Mouse (Mus musculus) liver, embryonic 12.5 days (tissue): ENCODE results near the gene Arid3c. TPM values are rescaled to one million over a fixed set of nuclear protein-coding genes. Genes with fewer than 3 reads are reported as not detected.
"Not testable (repeated sequence)": the region's sequence is repeated elsewhere in the genome, so short reads cannot be mapped to it uniquely, and the experiment has no call there.

Experiments used
- ATAC-seq: fragments of 200-750 bp; cut with Nextera tagmentation; 2 replicates; pipeline ENCODE4 v1.8.0; 2017; ENCODE audit warnings: moderate number of reproducible peaks, mild to moderate bottlenecking, moderate library complexity
- H3K27ac ChIP-seq: fragments of 300-500 bp; sonication (generic); 2 replicates; pipeline ENCODE4 v1.5.1; 2016; ENCODE audit warnings: mild to moderate bottlenecking
- H3K27me3 ChIP-seq: fragments of 300-500 bp; sonication (generic); replicated peaks from 2 replicates; pipeline ENCODE4 v1.6.1; 2016; ENCODE audit warnings: mild to moderate bottlenecking, moderate library complexity
- H3K36me3 ChIP-seq: fragments of 300-500 bp; sonication (generic); 2 replicates; pipeline ENCODE4 v1.6.1; 2016; ENCODE audit warnings: mild to moderate bottlenecking, moderate library complexity
- H3K4me1 ChIP-seq: fragments of 300-500 bp; sonication (generic); 2 replicates; pipeline ENCODE4 v1.6.1; 2016
- H3K4me2 ChIP-seq: fragments of 300-500 bp; sonication (generic); 2 replicates; pipeline ENCODE4 v1.6.1; 2016; ENCODE audit warnings: mild to moderate bottlenecking, moderate library complexity
- H3K4me3 ChIP-seq: fragments of 300-500 bp; sonication (generic); 2 replicates; pipeline ENCODE4 v1.5.1; 2016; ENCODE audit warnings: mild to moderate bottlenecking, moderate library complexity
- H3K9ac ChIP-seq: fragments of 300-500 bp; sonication (generic); 2 replicates; pipeline ENCODE4 v1.6.1; 2016; ENCODE audit warnings: mild to moderate bottlenecking, moderate library complexity
- H3K9me3 ChIP-seq: fragments of 300-500 bp; sonication (generic); replicated peaks from 2 replicates; pipeline ENCODE4 v1.6.1; 2016; ENCODE audit warnings: mild to moderate bottlenecking, moderate library complexity
- WGBS: fragments of 180-500 bp; shearing (Covaris S2); methylation state at CpG from one replicate; pipeline ENCODE4 v1.1.7; 2016; ENCODE audit not compliant: insufficient replicate concordance; 5-methylcytosine and 5-hydroxymethylcytosine counted together
- polyA plus RNA-seq: library from polyadenylated mRNA; unstranded; fragments of >200 nt; fragmentation: Nextera tagmentation; extraction: Ambion mirVana; gene quantifications from 2 replicates; pipeline ENCODE4 v1.2.1, GENCODE M21; 2016

Arid3c gene
- polyA plus RNA-seq, 1 experiment from 2014 or later = not detected

DNA sequence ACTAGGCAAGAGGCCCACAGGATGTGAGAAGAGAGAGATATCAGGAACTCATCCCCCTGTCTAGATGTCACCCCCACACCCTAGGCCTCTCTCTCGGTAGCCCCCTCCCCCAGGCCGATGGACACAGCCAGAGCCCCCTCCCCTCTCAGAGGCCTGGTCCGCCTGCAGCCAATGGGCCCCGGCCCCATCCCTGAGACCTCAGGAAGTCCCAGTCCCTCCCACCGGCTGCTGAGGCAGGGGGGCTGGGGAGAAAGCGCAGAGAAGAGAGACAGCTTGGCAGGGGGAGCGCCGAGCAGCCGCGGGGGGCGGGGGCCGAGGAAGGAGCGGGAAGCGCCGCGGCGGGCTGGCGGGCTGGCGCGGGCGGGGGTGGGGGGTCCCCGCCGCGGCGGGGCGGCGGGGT, 47.6 kb downstream of the Arid3c start:
- H3K4me2 ChIP-seq, H3K4me3 ChIP-seq: not testable (repeated sequence)

DNA sequence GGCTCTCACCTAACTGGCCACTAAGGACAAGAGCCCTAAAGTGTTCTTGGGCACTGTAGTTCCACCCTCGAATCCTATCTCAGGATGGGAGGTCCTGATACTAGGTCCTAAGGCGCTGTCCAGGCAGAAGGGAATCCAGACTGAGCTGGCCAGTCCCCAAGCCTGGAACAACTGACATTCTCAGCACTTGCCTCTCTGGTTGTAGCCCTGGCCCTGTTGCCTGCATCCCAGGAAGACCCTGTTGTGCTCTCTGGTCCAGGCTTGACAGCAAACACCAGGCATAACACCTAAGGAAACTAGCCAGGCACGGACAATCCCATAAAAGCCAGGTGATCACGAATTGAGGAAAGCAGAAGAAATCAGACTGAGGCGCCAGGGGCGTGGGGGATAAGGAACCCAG, 48.2 kb downstream of the Arid3c start:
- Histone ChIP-seq H3K4me3 (no peak overlapping the region), H3K27ac (no peak overlapping the region), H3K27me3 (peaks cover 74% of the 10 kb centered on the region), H3K4me2 (no peak overlapping the region), H3K9me3 (no peaks in the 10 kb centered on the region), H3K36me3 (no peaks in the 10 kb centered on the region), H3K9ac (no peak overlapping the region), H3K4me1 (peaks cover 3% of the 10 kb centered on the region; the same call in 1 of the 2 replicates)
- ATAC-seq = no peak
- 12% methylated on average over 6 of the region's 6 CpGs for WGBS

More for the DNA sequence above, 47.6 kb downstream of the Arid3c start:
- ATAC-seq, H3K9me3 ChIP-seq, H3K36me3 ChIP-seq, H3K27ac ChIP-seq, H3K4me1 ChIP-seq, H3K9ac ChIP-seq: not testable (repeated sequence)
- 3% methylated on average over 6 of the region's 27 CpGs for WGBS
- peaks cover 71% of the 10 kb centered on the region for H3K27me3 ChIP-seq

DNA sequence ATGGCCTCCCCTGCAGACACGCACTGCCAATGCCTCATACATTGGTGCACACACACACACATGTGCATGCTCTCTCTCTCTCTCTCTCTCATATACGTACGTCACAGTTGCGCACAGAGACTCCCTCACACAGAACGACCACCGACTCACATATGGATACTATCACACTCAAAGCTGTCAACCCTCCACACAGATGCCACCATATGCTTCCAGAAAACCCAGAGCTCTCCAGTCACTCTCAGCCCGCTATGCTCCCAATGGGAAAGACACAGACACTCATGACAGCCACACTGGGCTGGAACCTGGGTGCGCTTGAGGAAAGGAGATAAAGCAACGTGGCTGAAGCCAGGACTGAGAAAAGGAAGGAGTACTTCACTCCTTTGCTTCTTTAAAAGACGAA, 49.0 kb downstream of the Arid3c start:
- ATAC-seq = no peak
- H3K9me3 ChIP-seq = no peaks in the 10 kb centered on the region
- H3K4me2 ChIP-seq = no peak overlapping the region
- H3K27me3 ChIP-seq = peaks cover 83% of the 10 kb centered on the region
- no peak overlapping the region for H3K9ac ChIP-seq
- no peak overlapping the region for H3K27ac ChIP-seq
- 70% methylated on average over 10 of the region's 10 CpGs for WGBS
- H3K4me1 ChIP-seq = peaks cover 3% of the 10 kb centered on the region; the same call in 1 of the 2 replicates
- no peak overlapping the region for H3K4me3 ChIP-seq
- no peaks in the 10 kb centered on the region for H3K36me3 ChIP-seq

DNA sequence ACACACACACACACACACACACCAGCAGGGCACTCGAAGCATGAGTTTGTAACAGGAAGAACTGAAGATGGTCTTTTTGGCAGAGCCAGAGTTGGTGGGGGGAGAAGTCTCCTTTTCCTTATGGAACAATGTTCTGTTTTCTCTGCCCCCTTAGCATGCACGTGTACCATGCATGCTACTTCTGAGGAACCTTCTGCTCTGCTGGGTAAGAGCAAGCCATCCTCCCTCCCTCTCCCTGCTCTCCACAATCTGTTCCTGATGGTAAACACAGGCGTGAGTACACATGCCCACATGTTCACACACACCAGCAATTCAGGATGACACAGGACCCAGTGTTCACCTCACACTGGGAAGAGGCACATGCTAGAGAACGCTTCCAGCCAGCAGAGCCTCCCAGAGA, 49.8 kb downstream of the Arid3c start:
- Histone ChIP-seq H3K9me3 (no peaks in the 10 kb centered on the region), H3K27me3 (peaks cover 85% of the 10 kb centered on the region), H3K4me3 (no peak overlapping the region), H3K4me1 (peaks cover 7% of the 10 kb centered on the region; the same call in 1 of the 2 replicates), H3K36me3 (no peaks in the 10 kb centered on the region), H3K27ac (no peak overlapping the region), H3K9ac (no peak overlapping the region), H3K4me2 (no peak overlapping the region)
- WGBS = 44% methylated on average over 4 of the region's 4 CpGs
- ATAC-seq = no peak

DNA sequence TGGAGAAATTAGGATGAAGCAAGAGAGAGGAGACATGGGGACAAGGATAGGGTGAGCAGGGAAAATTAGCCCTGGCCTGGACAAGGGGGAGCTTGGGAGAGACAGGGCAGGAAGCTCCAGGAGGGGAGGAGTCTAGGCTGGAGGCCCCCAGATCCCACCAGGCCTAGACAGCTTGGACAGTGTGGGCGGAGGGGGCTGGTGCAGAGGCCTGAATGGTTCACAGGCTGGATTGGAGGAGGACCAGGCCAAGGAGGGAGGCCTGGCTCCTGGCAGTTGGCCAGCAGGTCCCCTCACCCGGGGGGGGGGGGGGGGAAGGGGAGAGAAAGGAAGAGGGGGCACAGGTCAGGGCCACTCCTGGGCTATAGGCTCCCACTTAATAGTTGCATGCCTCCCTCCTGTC, 51.7 kb downstream of the Arid3c start:
- no peak overlapping the region for H3K4me3 ChIP-seq
- H3K9me3 ChIP-seq = no peaks in the 10 kb centered on the region
- H3K4me2 ChIP-seq = no peak overlapping the region
- H3K9ac ChIP-seq = no peak overlapping the region
- 56% methylated on average over 1 of the region's 2 CpGs for WGBS
- no peak overlapping the region for H3K27ac ChIP-seq
- H3K36me3 ChIP-seq = no peaks in the 10 kb centered on the region
- H3K27me3 ChIP-seq = peaks cover 89% of the 10 kb centered on the region
- H3K4me1 ChIP-seq = peaks cover 8% of the 10 kb centered on the region; the same call in 1 of the 2 replicates
- ATAC-seq = 0 out of 2 replicates have a peak, but pooled peaks have one; percentile 33

DNA sequence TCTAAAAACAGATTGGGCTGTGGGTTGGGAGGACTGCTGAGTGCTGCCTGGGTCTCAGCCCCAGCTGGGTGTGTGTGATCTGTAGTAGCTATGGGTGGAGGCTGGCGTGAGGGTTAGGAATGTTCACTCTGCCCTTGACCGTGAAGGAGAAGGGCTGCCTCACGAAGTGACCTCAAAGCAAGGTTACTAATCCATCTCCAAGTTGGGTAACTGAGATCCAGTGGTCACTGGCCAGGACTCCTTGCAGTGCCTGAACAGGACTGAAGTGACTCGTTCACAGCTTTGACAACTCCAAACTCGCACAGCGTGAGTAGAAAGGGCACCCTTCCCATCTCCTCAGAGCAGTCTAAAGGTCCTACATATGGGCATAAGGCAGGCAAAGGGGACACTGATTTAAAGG, 52.1 kb downstream of the Arid3c start:
- Histone ChIP-seq H3K36me3 (no peaks in the 10 kb centered on the region), H3K4me1 (peaks cover 8% of the 10 kb centered on the region; the same call in 1 of the 2 replicates), H3K27me3 (peaks cover 89% of the 10 kb centered on the region), H3K4me2 (no peak overlapping the region), H3K27ac (no peak overlapping the region), H3K4me3 (no peak overlapping the region), H3K9ac (no peak overlapping the region), H3K9me3 (no peaks in the 10 kb centered on the region)
- no peak for ATAC-seq
- 40% methylated on average over 6 of the region's 6 CpGs for WGBS

DNA sequence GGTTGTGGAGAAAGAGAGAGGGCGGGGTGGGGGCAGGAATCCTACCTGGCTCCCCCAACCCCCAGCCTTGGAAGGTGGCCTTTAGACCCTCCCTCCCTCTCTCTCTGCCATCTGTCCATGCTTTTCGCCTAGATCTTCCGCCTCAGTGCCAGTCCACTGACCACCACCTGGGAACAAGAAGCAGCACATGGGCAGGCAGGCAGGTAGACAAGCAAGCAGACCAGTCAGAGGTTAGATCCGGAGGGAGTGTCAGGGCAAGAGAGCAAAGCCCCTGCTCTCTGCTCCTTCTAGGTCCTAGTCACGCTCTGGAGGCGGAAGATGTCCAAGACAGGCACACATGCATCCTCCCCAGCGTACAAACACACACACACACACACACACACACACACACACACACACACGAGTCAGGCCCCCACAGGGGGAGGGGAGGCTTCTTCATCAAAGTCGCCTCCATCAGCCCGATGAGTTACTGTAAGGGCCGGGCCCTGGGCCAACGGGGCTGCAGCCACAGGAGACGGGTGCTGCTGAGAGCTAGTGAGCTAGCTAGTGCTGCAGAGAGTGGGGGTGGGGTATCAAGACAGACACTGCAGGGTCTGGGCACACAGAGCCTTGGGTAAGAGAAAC, 53.8 kb downstream of the Arid3c start:
- no peaks in the 10 kb centered on the region for H3K36me3 ChIP-seq
- H3K4me2 ChIP-seq = no peak overlapping the region
- peaks cover 92% of the 10 kb centered on the region for H3K27me3 ChIP-seq
- H3K4me3 ChIP-seq = no peak overlapping the region
- ATAC-seq = no peak
- no peak overlapping the region for H3K9ac ChIP-seq
- H3K27ac ChIP-seq = no peak overlapping the region
- peaks cover 8% of the 10 kb centered on the region; the same call in 1 of the 2 replicates for H3K4me1 ChIP-seq
- no peaks in the 10 kb centered on the region for H3K9me3 ChIP-seq
- 43% methylated on average over 13 of the region's 13 CpGs for WGBS

DNA sequence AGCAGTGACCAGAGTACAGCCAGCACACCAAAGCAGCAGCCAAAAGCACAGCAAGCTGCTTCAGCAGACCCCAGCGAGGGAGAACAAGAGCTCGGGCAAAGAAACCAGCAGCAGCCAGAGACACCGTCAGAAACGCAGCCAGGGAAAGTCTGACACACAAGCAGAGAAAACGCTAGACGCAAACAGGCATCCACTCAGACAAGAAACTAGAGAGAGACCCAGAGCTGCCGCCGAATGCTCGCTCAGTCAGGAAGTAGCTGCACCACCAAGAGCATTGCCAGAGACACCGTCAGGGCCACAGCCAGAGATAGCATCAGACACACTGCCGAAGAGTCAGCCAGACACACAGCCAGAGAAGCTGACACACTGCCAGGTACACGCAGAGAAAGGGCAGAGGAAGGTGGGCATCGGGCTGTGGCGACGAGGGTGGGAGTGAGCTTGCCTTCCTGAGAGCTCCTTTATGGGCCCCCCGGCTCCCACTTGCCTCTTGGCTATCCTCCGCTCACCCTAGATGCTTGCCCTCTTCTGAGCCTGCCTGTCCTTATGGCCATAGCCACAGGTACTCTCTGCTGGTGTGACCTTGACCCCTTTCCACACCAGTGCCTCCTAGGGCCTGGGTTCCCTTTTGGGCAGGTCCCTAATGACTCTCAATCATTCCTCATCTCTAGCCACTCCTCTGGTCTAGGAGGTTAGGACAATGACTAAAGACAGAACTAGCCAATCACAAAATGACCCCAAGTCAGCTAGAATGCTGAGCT, 54.5 kb downstream of the Arid3c start:
- no peaks in the 10 kb centered on the region for H3K36me3 ChIP-seq
- no peak for ATAC-seq
- no peak overlapping the region for H3K4me2 ChIP-seq
- H3K9ac ChIP-seq = no peak overlapping the region
- H3K4me3 ChIP-seq = no peak overlapping the region
- H3K4me1 ChIP-seq = peaks cover 14% of the 10 kb centered on the region; the same call in 1 of the 2 replicates
- 36% methylated on average over 17 of the region's 17 CpGs for WGBS
- peaks cover 94% of the 10 kb centered on the region for H3K27me3 ChIP-seq
- no peaks in the 10 kb centered on the region for H3K9me3 ChIP-seq
- no peak overlapping the region for H3K27ac ChIP-seq

Other genes with a start within 250 kb of the Arid3c start
- 0.57 and 0.98 TPM in 2 replicates for gene AI464131, start 228.1 kb downstream of the Arid3c start, polyA plus RNA-seq
- gene 1110017D15Rik, start 213.8 kb downstream of the Arid3c start, polyA plus RNA-seq = not detected in 2 replicates
- gene Fam219a, start 161.6 kb downstream of the Arid3c start, polyA plus RNA-seq = 1.0 and 2.0 TPM in 2 replicates
- gene Dnaic1, start 161.4 kb downstream of the Arid3c start, polyA plus RNA-seq = 0.51 and 0.61 TPM in 2 replicates
- 1.1 and 1.5 TPM in 2 replicates for gene Enho, start 90.8 kb downstream of the Arid3c start, polyA plus RNA-seq
- gene Cntfr, start 34.1 kb downstream of the Arid3c start, polyA plus RNA-seq = 1.4 and 1.7 TPM in 2 replicates
- gene Il11ra1, start 31.2 kb downstream of the Arid3c start, polyA plus RNA-seq = 39.7 and 43.0 TPM in 2 replicates
- 39.1 and 44.9 TPM in 2 replicates for gene Rpp25l, start 17.6 kb downstream of the Arid3c start, polyA plus RNA-seq
- 89.7 and 92.2 TPM in 2 replicates for gene Dctn3, start 8.0 kb downstream of the Arid3c start, polyA plus RNA-seq
- gene Galt, start 24.1 kb upstream of the Arid3c start, polyA plus RNA-seq = 25.2 and 25.7 TPM in 2 replicates
- gene Sigmar1, start 25.0 kb upstream of the Arid3c start, polyA plus RNA-seq = 49.6 and 51.2 TPM in 2 replicates
- 9.8 and 10.3 TPM in 2 replicates for gene Ccl27a, start 43.1 kb upstream of the Arid3c start, polyA plus RNA-seq
- gene Gm21541, start 172.5 kb upstream of the Arid3c start, polyA plus RNA-seq = not detected in 2 replicates
- gene Gm20878, start 210.4 kb upstream of the Arid3c start, polyA plus RNA-seq = 0.28 and 0.42 TPM in 2 replicates
- gene Fam205a4, start 234.9 kb upstream of the Arid3c start, polyA plus RNA-seq = 0.04 TPM in 1 of 2 replicates, not detected in the other